Mouse (Mus musculus) liver, embryonic 14.5 days (tissue): Measurements from ENCODE around the gene Mpv17. TPM values are rescaled to one million over a fixed set of nuclear protein-coding genes. Genes with fewer than 3 reads are reported as not detected.

Experiments
- ATAC-seq: fragments of 200-750 bp; cut with Nextera tagmentation; 2 replicates; pipeline ENCODE4 v1.8.0; 2017; ENCODE audit warnings: moderate number of reproducible peaks, mild to moderate bottlenecking, moderate library complexity; ENCODE audit not compliant: insufficient read depth
- DNase-seq, 3 experiments: peaks; one replicate each; pipeline ENCODE4 v3.0.0-alpha.2; 2012 to 2013; ENCODE audit warnings: low read depth in 3 of 3, low spot score in 3 of 3
- H3K27ac ChIP-seq: fragments of 300-500 bp; sonication (generic); 2 replicates; pipeline ENCODE4 v1.5.1; 2014; ENCODE audit warnings: moderate library complexity, mild to moderate bottlenecking, control low read depth, inconsistent platforms
- H3K27me3 ChIP-seq: fragments of 300-500 bp; sonication (generic); 2 replicates; pipeline ENCODE4 v1.6.1; 2014; ENCODE audit warnings: mild to moderate bottlenecking, low read length, moderate library complexity; ENCODE audit not compliant: control insufficient read depth, insufficient read depth
- H3K36me3 ChIP-seq: fragments of 300-500 bp; sonication (generic); replicated peaks from 2 replicates; pipeline ENCODE4 v1.6.1; 2014; ENCODE audit warnings: low read depth; ENCODE audit not compliant: control insufficient read depth, insufficient read depth
- H3K4me1 ChIP-seq, 2 experiments: fragments of 200-500 bp in 1 of 2; fragments of 300-500 bp in 1 of 2; sonication (generic) in 1 of 2; replicated peaks; 2 replicates each; pipeline ENCODE4 v1.6.1; 2012 to 2014; ENCODE audit warnings: antibody characterized with exemption in 1 of 2, inconsistent platforms in 1 of 2, low read length in 1 of 2; ENCODE audit not compliant: control insufficient read depth in 2 of 2, insufficient read depth in 2 of 2
- H3K4me2 ChIP-seq: fragments of 300-500 bp; sonication (generic); 2 replicates; pipeline ENCODE4 v1.6.1; 2014; ENCODE audit warnings: low read depth, mild to moderate bottlenecking, control low read depth, moderate library complexity
- H3K4me3 ChIP-seq, 2 experiments: fragments of 200-500 bp in 1 of 2; fragments of 300-500 bp in 1 of 2; sonication (generic) in 1 of 2; 2 replicates each; pipeline ENCODE4 v1.5.1; 2012 to 2014; ENCODE audit warnings: low read depth in 2 of 2, low read length in 2 of 2, mild to moderate bottlenecking in 2 of 2, control low read depth in 1 of 2, inconsistent platforms in 1 of 2, moderate library complexity in 1 of 2; ENCODE audit not compliant: insufficient read depth in 1 of 2
- H3K9ac ChIP-seq: fragments of 300-500 bp; sonication (generic); replicated peaks from 2 replicates; pipeline ENCODE4 v1.6.1; 2014; ENCODE audit warnings: mild to moderate bottlenecking, control low read depth, moderate library complexity
- H3K9me3 ChIP-seq: fragments of 300-500 bp; sonication (generic); 2 replicates; pipeline ENCODE4 v1.6.1; 2016; ENCODE audit warnings: low read length, mixed read lengths; ENCODE audit not compliant: control insufficient read depth
- CTCF ChIP-seq: IDR thresholded peaks from 2 replicates; pipeline ENCODE4 v1.5.1; 2016; ENCODE audit warnings: antibody characterized with exemption, low read depth, control low read depth
- EP300 ChIP-seq: IDR thresholded peaks from 2 replicates; pipeline ENCODE4 v1.6.1; 2016; ENCODE audit warnings: antibody characterized with exemption, low read depth
- WGBS: fragments of 180-500 bp; shearing (Covaris S2); extraction: QIAGEN DNeasy Blood & Tissue Kit; methylation state at CpG from one replicate; pipeline ENCODE4 v1.1.7; 2014; ENCODE audit not compliant: insufficient replicate concordance; 5-methylcytosine and 5-hydroxymethylcytosine counted together
- polyA plus RNA-seq, 2 experiments: library from polyadenylated mRNA; depleted of rRNA in 1 of 2; stranded (reverse) in 1 of 2; unstranded in 1 of 2; fragments of >200 nt; fragmentation: Nextera tagmentation in 1 of 2; extraction: Ambion mirVana in 1 of 2; gene quantifications; 2 replicates each; pipeline versions ENCODE4 v1.2.1 to v1.2.3; 2012 to 2014

Mpv17 gene
- polyA plus RNA-seq, 2 experiments: 14.2 to 16.9 TPM

- TF ChIP-seq EP300 (0 out of 2 replicates have a peak, but pooled peaks have one; percentile 44), CTCF (no peak)
- H3K27me3 ChIP-seq: no peaks in the 10 kb centered on the region
- ATAC-seq: peak; percentile 67; the same call in 1 of the 2 replicates
- no peak overlapping the region for H3K4me2 ChIP-seq
- H3K27ac ChIP-seq: no peak overlapping the region
- H3K4me3 ChIP-seq: no peak overlapping the region
- peaks cover 0 to 15% of the 10 kb centered on the region in 2 experiments; a peak in 2 of 4 replicates for H3K4me1 ChIP-seq
- peaks cover 68% of the 10 kb centered on the region for H3K36me3 ChIP-seq
- 41% methylated on average over 1 of the region's 1 CpGs for WGBS
- H3K9me3 ChIP-seq: no peaks in the 10 kb centered on the region
- no peak overlapping the region for H3K9ac ChIP-seq
- no peak for DNase-seq
Observed at GRCm38 (mm10) chr5:31164878-31165277, 10.8 kb upstream of the Mpv17 start.

DNA sequence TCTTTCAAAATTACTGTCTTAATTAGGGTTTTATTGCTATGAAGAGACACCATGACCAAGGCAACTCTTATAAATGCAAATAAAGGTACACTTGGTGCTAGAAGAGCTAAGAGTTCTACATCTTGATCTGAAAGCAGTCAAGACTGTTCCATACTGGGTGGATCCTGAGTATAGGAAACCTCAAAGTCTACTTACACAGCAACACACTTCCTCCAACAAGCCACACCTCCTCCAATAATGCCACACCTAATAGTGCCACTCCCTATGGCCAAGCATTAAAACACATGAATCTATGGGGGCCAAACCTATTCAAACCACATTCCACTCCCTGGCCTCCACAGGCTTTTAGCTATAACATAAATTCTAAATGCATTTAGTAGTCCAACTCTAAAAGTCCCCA, 8.4 kb upstream of the Mpv17 start:
- no peak for DNase-seq
- Histone ChIP-seq H3K4me1 (peaks cover 0 to 15% of the 10 kb centered on the region in 2 experiments; a peak in 2 of 4 replicates), H3K4me3 (no peak overlapping the region), H3K9me3 (no peaks in the 10 kb centered on the region), H3K4me2 (no peak overlapping the region), H3K27me3 (no peaks in the 10 kb centered on the region), H3K27ac (no peak overlapping the region), H3K9ac (no peak overlapping the region), H3K36me3 (peaks cover 68% of the 10 kb centered on the region)
- ATAC-seq: 0 out of 2 replicates have a peak, but pooled peaks have one; percentile 62
- no peak for TF ChIP-seq EP300
- TF ChIP-seq CTCF: no peak

DNA sequence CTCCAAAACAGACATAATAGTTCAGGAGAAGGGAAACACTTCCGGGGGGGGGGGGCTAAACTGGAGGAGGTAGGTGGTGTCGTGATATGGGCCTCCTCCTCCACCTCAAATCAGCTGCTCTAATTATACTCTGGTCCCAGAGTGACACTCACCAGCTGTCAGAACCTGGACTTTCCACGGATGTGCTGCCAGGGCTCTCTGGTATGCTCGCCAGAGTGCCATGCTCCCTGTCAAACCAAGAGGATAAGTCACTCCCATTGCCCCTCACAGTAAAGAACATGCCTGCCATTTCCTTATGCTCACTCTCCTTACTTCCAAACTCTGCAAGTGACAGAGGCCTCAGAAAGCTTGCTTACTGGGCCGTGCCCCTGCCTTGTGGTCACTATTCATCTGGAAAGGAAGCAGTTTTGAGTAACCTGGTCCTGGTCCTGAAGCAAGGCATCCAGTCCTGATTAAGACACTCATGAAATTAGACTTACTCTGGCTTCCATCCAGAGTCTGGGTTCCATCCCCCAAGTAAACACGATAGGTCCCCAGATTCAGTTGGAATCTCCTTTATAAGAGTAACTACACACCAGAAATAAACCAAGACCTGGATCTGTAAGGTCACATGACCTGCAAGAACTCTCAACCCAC, 417 bp downstream of the Mpv17 start:
- Histone ChIP-seq H3K36me3 (peaks cover 20% of the 10 kb centered on the region), H3K9ac (peak overlapping the region; percentile 55), H3K4me3 (peak overlapping the region; percentile 61 to 68), H3K9me3 (no peaks in the 10 kb centered on the region), H3K4me2 (peak overlapping the region; percentile 79), H3K27ac (no peak overlapping the region; the same call in 1 of the 2 replicates), H3K27me3 (no peaks in the 10 kb centered on the region), H3K4me1 (peaks cover 3 to 5% of the 10 kb centered on the region in 2 experiments; a peak in 3 of 4 replicates)
- DNase-seq (no peak), ATAC-seq (no peak; the same call in 1 of the 2 replicates)
- 31% methylated on average over 6 of the region's 6 CpGs for WGBS
- TF ChIP-seq CTCF (no peak), EP300 (no peak)

DNA sequence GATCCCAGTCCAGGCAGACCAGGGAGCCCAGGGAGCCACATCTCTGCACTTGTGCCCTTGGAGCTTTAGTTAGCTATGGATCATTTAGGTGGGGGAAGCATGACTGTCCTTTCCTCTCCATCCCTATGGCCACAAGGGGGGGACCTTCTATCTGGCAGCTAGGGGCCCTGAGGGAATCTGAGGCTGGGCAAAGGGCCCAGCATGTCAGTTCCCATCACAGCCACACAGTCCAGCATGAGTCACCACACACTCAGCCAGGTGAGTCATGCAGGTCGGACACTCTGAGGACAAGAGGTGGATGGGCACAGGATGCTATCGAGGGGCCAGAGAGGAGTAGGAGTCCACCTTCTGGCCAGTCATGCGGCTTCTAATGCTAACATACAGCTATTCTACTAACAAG, 2.3 kb downstream of the Mpv17 start:
- peaks cover 1% of the 10 kb centered on the region for H3K36me3 ChIP-seq
- H3K9ac ChIP-seq: no peak overlapping the region
- H3K4me1 ChIP-seq: peaks cover 3 to 5% of the 10 kb centered on the region in 2 experiments; a peak in 3 of 4 replicates
- ATAC-seq (no peak), DNase-seq (no peak)
- H3K27me3 ChIP-seq: no peaks in the 10 kb centered on the region
- H3K9me3 ChIP-seq: no peaks in the 10 kb centered on the region
- H3K27ac ChIP-seq: no peak overlapping the region
- no peak overlapping the region for H3K4me2 ChIP-seq
- H3K4me3 ChIP-seq: no peak overlapping the region
- 86% methylated on average over 2 of the region's 3 CpGs for WGBS
- peak; percentile 32 for TF ChIP-seq CTCF
- no peak for TF ChIP-seq EP300

GRCm38 (mm10) chr5:31149781-31150180, 4.3 kb downstream of the Mpv17 start:
- Histone ChIP-seq H3K4me3 (no peak overlapping the region), H3K4me1 (peaks cover 3 to 5% of the 10 kb centered on the region in 2 experiments; a peak in 3 of 4 replicates), H3K27ac (no peak overlapping the region), H3K36me3 (no peaks in the 10 kb centered on the region), H3K9ac (no peak overlapping the region), H3K27me3 (no peaks in the 10 kb centered on the region), H3K9me3 (no peaks in the 10 kb centered on the region), H3K4me2 (no peak overlapping the region)
- ATAC-seq (no peak), DNase-seq (no peak)
- 78% methylated on average over 4 of the region's 4 CpGs for WGBS
- TF ChIP-seq CTCF: no peak
- no peak for TF ChIP-seq EP300
